Mouse (Mus musculus) lung, postnatal 10 days (tissue): ENCODE measurements around the gene Tmem150a.
A peak's percentile ranks its signal among the peaks of the same experiment; 100 is the strongest.

Experiments
- DNase-seq: peaks from one replicate; pipeline ENCODE4 v3.0.0; 2021

The Tmem150a gene

GRCm38 (mm10) chr6:72407119-72407518 lies 51.9 kb downstream of the Tmem150a start:
- peak; percentile 91 for DNase-seq
